7 mouse cellular contexts compared by ENCODE assay signal in genomic region chr14:9669766-9670165, GRCm38 (mm10).
"Had no signal": no experiment of that assay in that cellular context is flagged by ENCODE, and none has a peak within 500 bp of the region (broad histone marks: within the 10 kb centered on the region; RNA-seq: fewer than 3 reads in every experiment).

No protein-coding gene starts in this region.

- DNase-seq: liver, postnatal 0 days; lung, adult 2 months; lung, postnatal 14 days; lung, postnatal 36 days; right cerebral cortex, postnatal 14 days; thymus, adult 2 months; thymus, postnatal 25 days had no signal
